Mouse (Mus musculus) hematopoietic stem cell, adult 5-6 weeks (primary cell): Measurements from ENCODE around the gene Anxa9. TPM values are rescaled to one million over a fixed set of nuclear protein-coding genes. Genes with fewer than 3 reads are reported as not detected.

ENCODE experiments used
- ATAC-seq, 2 experiments: fragments of 125-278 bp in 1 of 2; replicated peaks in 1 of 2; 2 replicates each; pipeline ENCODE4 v1.8.0; 2016 to 2017; ENCODE audit warnings: inconsistent platforms in 2 of 2, mild to moderate bottlenecking in 2 of 2, moderate number of reproducible peaks in 2 of 2, low read depth in 1 of 2, moderate TSS enrichment in 1 of 2; ENCODE audit not compliant: low FRiP score in 2 of 2, poor library complexity in 2 of 2, severe bottlenecking in 2 of 2, insufficient read depth in 1 of 2, low TSS enrichment in 1 of 2
- total RNA-seq: library from RNA; stranded (forward); fragments of 172-1452, 232-1000 nt; gene quantifications from 2 replicates; pipeline ENCODE4 v1.2.3, GENCODE M21; 2017

Gene Anxa9
- total RNA-seq, 1 experiment from 2014 or later, result 9.9 TPM

DNA sequence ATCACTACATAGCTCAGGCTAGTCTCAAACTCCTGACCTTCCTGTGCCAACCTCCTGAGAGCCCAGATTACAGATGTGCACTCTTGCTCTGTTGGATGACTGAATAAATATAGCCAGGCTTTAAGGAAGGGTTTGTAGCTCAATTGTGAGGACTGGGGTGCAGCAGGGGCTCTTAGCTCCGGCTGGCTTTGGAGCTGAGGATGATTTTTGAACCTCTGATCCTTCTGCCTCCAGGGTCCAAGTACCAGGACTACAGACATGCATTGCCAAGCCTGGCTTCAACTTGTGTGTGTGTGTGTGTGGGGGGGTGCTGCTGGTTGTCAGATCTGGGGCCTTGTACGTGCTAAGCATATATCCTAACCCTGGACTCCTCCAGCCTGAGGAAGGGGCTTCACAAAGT is 14.1 kb downstream of the Anxa9 start:
- ATAC-seq, result no peak

DNA sequence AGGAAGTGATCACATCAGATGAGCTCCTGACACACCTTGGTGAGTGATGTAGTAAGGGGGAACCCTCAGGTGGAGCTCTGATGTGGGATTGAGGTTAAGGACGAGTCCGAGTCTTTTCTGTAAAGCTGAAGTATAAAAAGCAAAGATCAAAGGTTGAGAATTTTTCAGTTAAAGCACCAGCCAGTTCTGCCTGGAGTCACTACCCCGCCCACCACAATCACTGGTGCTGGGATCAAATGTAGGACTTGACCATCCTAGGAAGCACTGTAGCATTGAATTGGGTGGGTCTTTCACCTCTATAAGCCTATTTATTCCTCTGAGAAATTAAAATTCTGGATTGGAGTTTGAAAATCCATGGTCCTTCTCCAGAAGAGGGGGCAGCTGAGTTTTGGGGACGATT is 15.9 kb downstream of the Anxa9 start:
- no peak for ATAC-seq

DNA sequence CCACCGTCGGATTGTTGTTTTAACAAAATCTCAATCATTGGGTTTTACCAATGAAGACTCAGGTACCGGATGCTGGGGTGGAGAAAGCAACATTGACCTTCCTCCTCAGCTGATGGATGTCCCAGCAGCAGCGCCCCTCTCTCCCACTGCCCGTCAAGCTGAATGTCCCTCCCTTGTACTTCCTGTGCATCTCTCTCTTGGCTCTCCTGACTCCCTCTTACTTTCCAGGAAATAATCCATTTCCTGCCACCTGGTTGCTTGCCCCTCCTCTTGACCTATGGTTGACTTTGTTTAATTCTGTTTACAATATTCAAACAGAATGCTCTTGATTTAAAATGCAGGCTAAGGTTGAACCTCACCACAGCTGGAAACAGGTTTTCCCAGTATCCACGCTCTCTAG is 16.8 kb downstream of the Anxa9 start:
- no peak for ATAC-seq

DNA sequence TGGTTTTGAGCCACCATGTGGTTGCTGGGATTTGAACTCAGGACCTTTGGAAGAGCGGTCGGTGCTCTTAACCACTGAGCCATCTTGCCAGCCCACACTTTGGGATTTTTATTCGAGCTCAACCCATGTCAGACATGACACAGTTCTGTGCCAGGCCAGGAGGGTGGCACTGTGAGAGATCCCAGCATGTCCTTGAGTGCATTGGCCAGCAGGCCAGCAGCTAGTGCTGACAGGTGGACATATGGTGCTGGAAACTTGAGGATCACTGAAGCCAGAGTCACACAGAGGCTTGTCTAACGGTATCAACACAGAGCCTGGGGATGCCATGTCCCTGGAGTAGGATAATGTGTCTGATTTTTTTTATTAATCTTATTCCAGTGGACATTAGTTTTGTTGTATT is 17.6 kb downstream of the Anxa9 start:
- no peak for ATAC-seq

DNA sequence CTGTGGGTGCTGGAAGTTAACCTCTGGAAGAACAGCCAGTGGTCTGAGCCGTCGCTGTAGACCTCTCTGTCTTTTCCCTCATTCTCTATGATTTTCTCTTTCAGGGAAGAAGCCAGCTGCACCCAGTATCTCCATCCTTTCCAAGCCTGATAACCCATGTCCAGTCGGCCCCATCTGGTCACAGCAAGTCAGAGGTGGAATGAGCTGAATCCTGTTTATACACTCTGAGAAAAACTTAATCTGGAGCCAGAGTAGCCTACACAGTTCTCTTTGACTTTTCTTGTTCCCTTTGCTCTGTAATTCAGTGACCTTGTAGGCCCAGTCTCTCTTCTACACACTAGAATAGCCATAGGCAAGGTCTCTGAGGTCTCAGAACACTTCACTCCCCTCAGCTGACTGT is 19.4 kb downstream of the Anxa9 start:
- ATAC-seq, result no peak

DNA sequence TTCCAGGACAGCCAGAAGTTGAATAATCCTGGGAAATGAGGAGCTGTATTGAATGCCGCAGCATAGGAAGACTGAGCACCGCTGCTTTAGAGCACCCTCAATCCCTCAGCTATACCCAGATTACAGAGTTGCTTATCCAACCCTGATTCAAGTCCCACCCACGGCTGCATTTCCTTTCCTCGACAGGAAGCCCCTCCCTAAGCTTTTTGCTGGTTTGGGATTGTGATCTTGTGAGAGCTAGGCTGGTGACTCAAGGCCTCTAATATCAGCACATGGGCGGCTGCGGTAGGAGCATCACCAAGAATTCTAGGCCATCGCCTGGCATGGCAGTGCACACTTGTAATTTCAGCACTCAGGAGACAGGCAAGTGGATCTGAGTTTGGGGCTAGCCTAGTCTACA is 20.5 kb downstream of the Anxa9 start:
- ATAC-seq, result no peak

DNA sequence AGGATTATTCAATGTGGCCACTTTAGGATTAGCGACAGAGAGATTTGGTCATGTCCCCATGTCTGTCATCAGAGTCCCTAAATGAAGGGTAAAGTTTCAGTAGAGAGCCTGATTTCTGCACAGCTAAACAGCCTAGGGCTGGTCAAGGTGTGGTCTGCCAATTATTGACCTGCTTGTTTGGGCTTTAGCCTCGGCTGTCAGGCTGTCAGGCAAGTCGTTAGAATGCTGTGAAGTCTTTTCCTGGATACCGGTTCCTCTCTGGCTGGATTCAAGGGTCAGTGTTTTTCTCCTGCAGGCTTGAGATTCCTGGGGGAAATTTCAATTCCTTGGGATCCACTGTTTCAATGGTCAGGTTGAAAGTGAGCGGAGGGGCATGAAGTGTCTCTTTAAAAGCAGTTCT is 21.0 kb downstream of the Anxa9 start:
- no peak for ATAC-seq

DNA sequence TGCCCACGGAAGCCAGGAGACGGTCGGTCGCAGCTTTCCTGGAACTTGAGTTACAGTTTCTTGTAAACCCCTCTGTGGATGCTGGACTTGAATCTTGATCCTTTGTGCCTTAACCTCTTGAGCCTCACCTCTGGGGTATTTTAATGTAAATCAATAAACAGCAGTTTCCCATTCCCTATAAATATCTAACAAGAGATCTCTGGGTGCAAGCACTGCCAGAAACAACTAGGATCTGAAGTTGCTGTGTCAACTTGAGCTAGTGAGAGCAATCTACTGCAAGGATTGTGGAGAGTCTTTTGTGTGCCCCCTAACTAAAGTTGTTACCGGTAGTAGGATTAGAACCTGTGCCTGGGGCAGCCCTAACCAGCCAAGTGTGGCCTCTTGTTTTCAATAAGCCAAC is 21.6 kb downstream of the Anxa9 start:
- no peak for ATAC-seq

DNA sequence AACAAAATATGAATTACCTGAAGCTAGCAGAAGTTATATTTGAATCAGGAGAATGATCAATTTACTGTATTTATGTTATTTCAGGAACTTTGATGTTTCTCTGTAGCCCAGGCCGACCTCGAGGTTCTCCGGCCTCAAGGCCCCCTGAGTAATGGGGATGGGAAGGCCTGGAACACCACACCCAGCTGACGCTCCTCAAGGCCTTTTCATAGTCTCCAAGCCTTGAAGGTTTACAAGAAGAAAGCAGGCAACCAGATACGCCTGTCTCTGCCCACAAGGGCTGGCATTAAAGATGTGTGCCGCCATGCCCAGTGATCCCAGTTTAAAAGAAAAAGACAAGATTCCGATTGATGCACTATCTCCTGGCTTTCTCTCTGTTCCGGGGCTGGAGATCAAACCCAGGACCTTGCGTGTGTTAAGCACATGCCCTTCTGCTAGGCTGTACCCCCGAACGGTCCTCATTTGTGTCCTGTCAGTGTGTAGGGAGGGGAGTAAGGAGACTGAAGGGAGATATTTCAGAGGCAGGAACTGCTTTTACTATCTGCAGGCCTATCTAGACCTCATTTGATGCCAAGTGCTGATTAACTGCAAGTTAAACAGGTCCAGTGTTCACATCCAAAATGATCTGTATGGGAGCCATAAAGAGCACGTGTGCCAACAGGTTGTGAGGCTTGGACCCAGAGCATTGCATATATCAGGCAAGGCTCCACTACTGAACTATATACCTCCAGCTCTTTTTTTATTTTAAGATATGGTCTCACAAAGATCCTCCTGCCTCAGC is 22.3 kb downstream of the Anxa9 start:
- no peak for ATAC-seq

DNA sequence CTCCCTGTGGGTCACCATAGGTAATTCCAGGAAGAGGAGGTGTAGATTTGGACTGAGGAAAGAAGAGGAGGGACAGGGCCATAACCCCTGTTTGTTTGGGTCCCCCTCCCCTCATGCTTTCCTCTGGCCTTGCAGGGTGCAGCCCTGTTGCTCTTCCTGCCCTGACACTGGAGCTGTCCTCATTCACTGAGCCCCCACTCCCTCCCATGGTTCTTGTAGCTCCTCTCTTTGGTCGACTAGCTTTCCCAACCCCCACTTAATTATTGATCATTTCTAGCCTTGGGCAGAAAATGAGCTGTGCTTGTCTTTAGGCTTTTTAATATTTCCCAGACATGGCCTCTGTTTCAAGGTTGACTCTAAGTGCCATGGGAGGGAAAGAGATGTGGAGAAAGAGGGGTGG is 22.9 kb downstream of the Anxa9 start:
- no peak for ATAC-seq

DNA sequence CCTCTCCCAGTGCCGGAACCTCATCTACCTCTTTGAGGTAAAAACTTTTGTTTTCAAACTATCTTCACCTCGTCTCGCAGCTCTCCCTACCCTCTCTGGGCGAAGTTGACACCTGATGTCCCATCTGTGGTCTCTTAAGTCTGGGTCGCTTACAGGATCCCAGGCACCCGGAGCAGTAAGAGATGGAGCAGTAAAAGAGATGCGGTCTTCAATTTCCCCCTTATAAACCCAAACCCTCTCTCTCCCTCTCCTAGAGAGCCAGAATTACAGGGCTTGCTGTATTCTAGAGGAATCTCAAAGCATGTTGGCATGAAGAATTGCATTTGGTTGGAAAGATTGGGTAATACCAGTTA is 23.4 kb downstream of the Anxa9 start:
- ATAC-seq, result no peak

DNA sequence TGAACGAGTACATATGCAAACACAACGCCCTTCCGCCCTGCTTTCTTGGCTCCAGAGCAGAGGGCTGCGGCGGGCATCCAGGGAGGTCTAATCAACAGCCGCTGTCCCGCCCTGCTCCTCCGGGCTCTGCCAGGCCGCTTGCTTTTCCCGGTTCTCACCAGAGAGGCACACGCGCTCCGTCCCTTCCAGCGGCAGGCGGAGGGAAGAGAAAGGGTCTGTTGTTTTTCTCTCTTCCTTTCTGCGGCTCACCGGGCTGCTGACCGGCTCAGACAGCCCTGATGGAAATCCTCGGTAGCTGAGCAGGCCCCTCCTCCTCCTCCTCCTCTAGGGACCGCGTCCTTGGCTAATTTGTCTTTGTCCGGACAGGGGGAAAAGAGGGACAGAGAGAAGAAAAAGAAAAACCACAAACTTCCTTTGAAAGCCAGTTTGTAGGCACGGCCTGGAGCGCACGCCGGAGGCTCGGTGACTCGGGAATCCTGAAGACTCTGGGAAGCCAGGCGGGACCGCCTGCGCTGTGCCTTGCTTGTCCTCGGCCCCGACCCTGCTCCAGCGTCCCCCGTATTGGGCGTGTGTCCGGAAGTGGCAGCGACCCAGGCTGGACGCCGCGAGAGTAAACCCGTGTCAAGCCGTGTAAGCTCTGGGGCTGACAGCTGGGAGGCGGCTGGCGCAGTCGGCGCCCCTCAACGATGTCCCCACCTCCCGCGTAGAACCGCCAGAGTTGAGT is 23.9 kb downstream of the Anxa9 start:
- peak; percentile 42 to 44 for ATAC-seq

DNA sequence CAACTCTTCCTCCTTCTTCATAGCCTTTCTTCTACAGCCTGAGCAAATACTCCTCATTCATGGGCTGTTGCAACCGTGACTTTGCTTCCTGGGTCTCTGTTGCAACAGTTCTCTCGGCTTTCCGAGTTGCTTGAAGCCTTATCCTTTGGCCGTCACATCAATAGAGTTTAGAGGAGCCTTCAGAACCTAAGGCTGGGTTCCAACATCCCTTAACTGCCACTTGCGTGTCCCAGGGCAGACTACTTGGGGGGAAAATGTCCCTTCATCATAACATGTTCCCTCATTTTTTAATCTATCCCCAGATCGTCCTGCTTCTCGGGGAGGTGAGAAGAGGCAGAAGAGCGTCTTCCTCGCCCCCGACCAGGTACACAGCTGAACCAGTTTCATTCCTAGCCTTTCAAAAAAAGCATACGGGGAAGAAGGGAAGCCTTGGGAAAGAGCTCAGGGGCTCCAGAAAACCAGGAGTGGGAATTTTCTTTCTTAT is 24.6 kb downstream of the Anxa9 start:
- ATAC-seq, result peak; percentile 13 to 25; a peak in 2 of 4 replicates

DNA sequence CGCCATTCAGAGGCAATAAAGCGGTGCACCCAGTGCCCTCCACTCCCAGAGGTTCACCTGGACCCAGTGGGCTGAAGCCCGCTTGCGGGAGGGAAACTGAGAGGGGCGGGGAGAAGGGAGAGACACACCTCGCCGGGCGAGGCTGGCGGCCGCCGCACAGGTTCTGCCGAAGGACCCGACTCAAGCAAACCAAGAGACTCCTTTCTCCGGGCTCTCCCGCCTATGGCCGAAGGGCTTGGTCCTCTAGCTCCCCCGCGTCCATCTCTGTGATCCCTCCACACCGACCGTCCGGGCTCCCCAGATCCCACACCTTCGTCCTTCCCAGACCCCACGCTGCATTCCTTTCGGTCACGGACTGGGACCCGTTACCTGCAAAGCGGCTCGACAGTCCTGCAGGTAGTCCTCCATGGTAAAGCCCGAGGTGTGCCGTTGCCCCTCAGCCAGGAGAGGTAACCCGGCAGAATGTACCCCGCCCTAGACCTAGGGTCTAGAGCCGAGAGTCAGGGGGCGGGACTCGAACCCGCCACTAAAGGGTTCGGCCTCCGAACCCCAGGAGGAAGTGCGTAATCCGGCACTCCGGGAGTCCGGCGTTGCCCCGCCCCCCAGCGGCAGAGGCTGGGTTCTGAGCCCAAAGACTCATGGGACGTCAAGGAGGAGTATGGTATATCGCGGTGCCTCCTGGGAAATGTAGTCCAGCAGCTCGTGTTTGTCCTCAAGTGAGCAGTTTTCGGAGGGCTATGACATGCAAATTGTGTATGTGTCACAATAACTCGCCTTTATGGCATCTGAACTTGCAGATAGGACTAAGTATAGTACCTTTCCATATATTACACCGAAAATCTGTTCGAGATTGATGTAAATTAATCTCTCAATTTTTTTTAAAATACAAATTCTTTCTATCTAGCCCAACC is 25.5 kb downstream of the Anxa9 start, which contains the start of the genes Mindy1 and Prune1:
Gene Mindy1 (plus strand): TSS at position 130 of the 911 bp plus-strand sequence.
Gene Prune1 (minus strand): TSS at position 861 of the 911 bp plus-strand sequence.
- ATAC-seq, result peak; percentile 85 to 86

DNA sequence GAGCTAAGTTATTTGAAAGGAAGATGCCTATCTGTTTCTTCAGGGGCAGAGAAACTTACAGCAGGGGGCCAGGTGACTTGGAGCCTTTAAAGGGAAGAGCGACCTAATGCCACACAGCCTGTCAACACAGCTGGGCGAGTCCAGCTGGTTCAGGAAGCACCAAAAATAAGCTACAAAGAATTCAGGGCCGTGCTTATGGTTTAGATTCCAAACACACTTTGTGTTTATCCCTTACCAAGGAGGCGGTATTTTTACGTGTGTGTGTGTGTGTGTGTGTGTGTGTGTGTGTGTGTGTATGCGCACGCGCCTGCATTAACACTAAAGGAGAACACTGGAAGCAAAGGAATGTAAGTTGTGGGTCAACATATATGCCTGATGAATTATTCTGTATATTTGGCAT is 26.2 kb downstream of the Anxa9 start:
- ATAC-seq, result no peak

DNA sequence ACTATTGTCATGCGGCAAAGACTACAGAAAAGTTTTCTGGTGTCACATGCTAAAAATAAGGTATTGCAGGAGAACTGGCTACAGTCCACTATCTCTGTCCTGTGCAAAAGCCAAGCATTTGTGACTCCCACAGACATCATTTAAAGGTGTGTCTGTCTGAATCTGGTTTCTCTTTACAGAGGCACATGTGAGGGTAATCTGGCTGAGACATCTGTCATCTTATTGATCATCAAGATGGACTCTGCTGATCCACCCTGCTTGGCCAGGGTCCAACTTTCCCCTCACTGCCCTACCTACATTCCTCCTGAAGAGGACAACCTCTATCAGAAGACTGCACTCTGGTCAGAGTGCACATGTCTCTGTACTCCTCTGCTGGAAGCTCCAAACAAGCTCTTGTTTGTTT is 29.8 kb downstream of the Anxa9 start:
- no peak for ATAC-seq

DNA sequence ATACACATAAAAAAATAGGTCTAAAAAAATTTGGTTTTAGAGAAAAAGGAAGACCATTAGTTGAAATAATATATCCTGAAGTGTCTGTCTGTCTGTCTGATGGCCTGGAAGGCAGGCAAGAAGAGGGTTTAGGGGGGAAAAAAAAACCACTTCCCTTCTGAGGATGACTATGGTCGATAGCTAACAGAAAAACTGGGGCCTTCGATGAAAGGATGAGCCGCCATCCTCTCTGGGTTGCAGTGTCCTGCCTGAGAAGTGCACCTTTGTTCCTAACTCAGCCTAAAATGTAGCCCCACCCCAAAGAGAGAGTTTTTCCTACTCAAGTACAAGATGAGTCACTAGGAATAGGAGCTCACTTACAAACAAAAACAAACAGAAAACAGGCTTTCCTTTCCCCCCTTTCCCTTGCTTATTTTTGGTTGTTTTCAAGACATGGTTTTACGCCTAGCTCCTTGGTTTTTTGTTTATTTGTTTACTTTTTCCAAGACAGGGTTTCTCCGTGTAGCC is 30.5 kb downstream of the Anxa9 start:
- ATAC-seq, result no peak
